Mouse (Mus musculus) B cell, adult 62 days (primary cell): Measurements from ENCODE around the gene Hdac9. TPM values are rescaled to one million over a fixed set of nuclear protein-coding genes. Genes with fewer than 3 reads are reported as not detected.

Experiments
- total RNA-seq: library from RNA; stranded (reverse); gene quantifications from 4 replicates; pipeline ENCODE4 v1.2.4, GENCODE M21; 2023

The Hdac9 gene
- 63.8 to 84.8 TPM (median 74.7 TPM) in 4 replicates for total RNA-seq

GRCm38 (mm10) chr12:34916995-34917394 lies at the start of gene Hdac9:
TSS of gene Hdac9 (minus strand) at chr12:34917095.

Other genes with a start within 250 kb of the Hdac9 start
- not detected in 4 replicates for gene Prps1l1, start 67.7 kb upstream of the Hdac9 start, total RNA-seq
- gene Snx13, start 130.1 kb upstream of the Hdac9 start, total RNA-seq, result 29.3 to 49.6 TPM (median 35.5 TPM) in 4 replicates